Mouse (Mus musculus) neural tube, embryonic 14.5 days (tissue): ENCODE measurements around the gene Cpb1. TPM values are rescaled to one million over a fixed set of nuclear protein-coding genes. Genes with fewer than 3 reads are reported as not detected.

ENCODE experiments used
- ATAC-seq: fragments of 200-750 bp; cut with Nextera tagmentation; 2 replicates; pipeline ENCODE4 v1.8.0; 2017; ENCODE audit warnings: low read depth, mild to moderate bottlenecking, moderate TSS enrichment, moderate library complexity
- H3K27ac ChIP-seq: fragments of 300-500 bp; sonication (generic); 2 replicates; pipeline ENCODE4 v1.5.1; 2014; ENCODE audit warnings: low read depth, mild to moderate bottlenecking, control low read depth, low read length, moderate library complexity, mixed read lengths
- H3K27me3 ChIP-seq: fragments of 300-500 bp; sonication (generic); 2 replicates; pipeline ENCODE4 v1.6.1; 2014; ENCODE audit warnings: low read length; ENCODE audit not compliant: control insufficient read depth, insufficient read depth
- H3K36me3 ChIP-seq: fragments of 300-500 bp; sonication (generic); 2 replicates; pipeline ENCODE4 v1.6.1; 2014; ENCODE audit warnings: low read length, mixed read lengths; ENCODE audit not compliant: control insufficient read depth, insufficient read depth
- H3K4me1 ChIP-seq: fragments of 300-500 bp; sonication (generic); 2 replicates; pipeline ENCODE4 v1.6.1; 2014; ENCODE audit warnings: low read length; ENCODE audit not compliant: control insufficient read depth, insufficient read depth
- H3K4me2 ChIP-seq: fragments of 300-500 bp; sonication (generic); 2 replicates; pipeline ENCODE4 v1.6.1; 2014; ENCODE audit warnings: mild to moderate bottlenecking, low read depth, low read length, control low read depth
- H3K4me3 ChIP-seq: fragments of 300-500 bp; sonication (generic); 2 replicates; pipeline ENCODE4 v1.5.1; 2014; ENCODE audit warnings: low read depth, low read length, control low read depth, mixed read lengths
- H3K9ac ChIP-seq: fragments of 300-500 bp; sonication (generic); replicated peaks from 2 replicates; pipeline ENCODE4 v1.6.1; 2014; ENCODE audit warnings: low read depth, mild to moderate bottlenecking, control low read depth, low read length, mixed read lengths
- H3K9me3 ChIP-seq: fragments of 300-500 bp; sonication (generic); 2 replicates; pipeline ENCODE4 v1.6.1; 2016; ENCODE audit warnings: low read length; ENCODE audit not compliant: control insufficient read depth
- WGBS: fragments of 180-500 bp; shearing (Covaris S2); extraction: QIAGEN DNeasy Blood & Tissue Kit; methylation state at CpG from one replicate; pipeline ENCODE4 v1.1.7; 2014; 5-methylcytosine and 5-hydroxymethylcytosine counted together
- polyA plus RNA-seq: library from polyadenylated mRNA; unstranded; fragments of >200 nt; fragmentation: Nextera tagmentation; extraction: Ambion mirVana; gene quantifications from 2 replicates; pipeline ENCODE4 v1.2.1, GENCODE M21; 2014

Cpb1 gene
- polyA plus RNA-seq, 1 experiment from 2014 or later: 0.43 TPM

DNA sequence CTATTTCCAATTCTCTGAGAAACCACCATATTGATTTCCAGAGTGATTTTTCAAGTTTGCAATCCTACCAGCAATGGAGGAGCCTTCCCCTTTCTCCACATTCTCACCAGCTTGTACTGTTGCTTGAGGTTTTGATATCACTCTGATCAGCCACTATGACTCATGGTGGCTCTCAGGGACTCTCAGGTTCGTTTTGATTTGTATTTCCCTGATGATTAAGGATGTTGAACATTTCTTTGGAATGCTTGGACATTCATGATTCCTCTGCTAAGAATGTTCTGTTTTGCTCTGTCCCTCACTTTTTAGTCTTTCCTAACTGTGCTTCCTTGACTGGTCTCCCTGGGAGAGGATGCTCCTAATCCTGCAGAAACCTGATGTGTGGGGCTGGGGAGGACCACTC, 6.3 kb upstream of the Cpb1 start:
- 56% methylated on average over 1 of the region's 1 CpGs for WGBS
- H3K27me3 ChIP-seq: no peaks in the 10 kb centered on the region
- no peaks in the 10 kb centered on the region for H3K9me3 ChIP-seq
- H3K4me1 ChIP-seq: no peaks in the 10 kb centered on the region
- no peak overlapping the region for H3K4me2 ChIP-seq
- H3K9ac ChIP-seq: no peak overlapping the region
- no peak for ATAC-seq
- no peak overlapping the region for H3K27ac ChIP-seq
- H3K36me3 ChIP-seq: no peaks in the 10 kb centered on the region
- no peak overlapping the region for H3K4me3 ChIP-seq

- no peak overlapping the region for H3K4me2 ChIP-seq
- 54% methylated on average over 9 of the region's 9 CpGs for WGBS
- no peaks in the 10 kb centered on the region for H3K36me3 ChIP-seq
- no peaks in the 10 kb centered on the region for H3K27me3 ChIP-seq
- no peaks in the 10 kb centered on the region for H3K9me3 ChIP-seq
- H3K9ac ChIP-seq: no peak overlapping the region
- H3K27ac ChIP-seq: no peak overlapping the region
- no peaks in the 10 kb centered on the region for H3K4me1 ChIP-seq
- no peak overlapping the region for H3K4me3 ChIP-seq
- no peak for ATAC-seq
Measured at GRCm38 (mm10) chr3:20254566-20255479, 20.7 kb downstream of the Cpb1 start.

GRCm38 (mm10) chr3:20243913-20244312, 31.6 kb downstream of the Cpb1 start:
- ATAC-seq: no peak
- WGBS: 91% methylated on average over 1 of the region's 1 CpGs
- Histone ChIP-seq H3K4me1 (no peaks in the 10 kb centered on the region), H3K27ac (no peak overlapping the region), H3K4me2 (no peak overlapping the region), H3K4me3 (no peak overlapping the region), H3K9ac (no peak overlapping the region), H3K36me3 (no peaks in the 10 kb centered on the region), H3K27me3 (no peaks in the 10 kb centered on the region), H3K9me3 (no peaks in the 10 kb centered on the region)

DNA sequence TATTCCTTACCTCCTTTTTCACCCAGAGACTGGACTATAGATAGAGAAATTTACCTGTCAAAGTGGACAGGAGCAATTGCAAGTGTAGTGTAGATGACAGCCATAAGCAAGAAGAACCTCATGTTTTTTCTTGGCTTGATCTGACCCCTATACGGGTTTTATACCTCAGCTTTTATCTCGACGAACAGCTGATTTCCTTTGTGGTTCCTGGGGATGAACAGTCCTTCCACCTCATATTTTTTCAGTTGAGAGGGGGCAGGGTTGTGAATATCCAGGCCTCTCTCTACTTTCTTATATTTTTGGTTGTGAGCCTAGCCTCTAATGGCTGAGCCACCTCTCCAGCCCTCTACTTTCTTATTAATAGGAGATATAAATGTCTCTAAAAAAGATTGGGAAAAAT, 33.5 kb downstream of the Cpb1 start, which contains the start of gene Cpa3:
Gene Cpa3 (minus strand): TSS at position 132 of the 400 bp plus-strand sequence.
- Histone ChIP-seq H3K4me1 (no peaks in the 10 kb centered on the region), H3K27me3 (no peaks in the 10 kb centered on the region), H3K36me3 (no peaks in the 10 kb centered on the region), H3K9ac (no peak within 1 kb of the TSS), H3K9me3 (no peaks in the 10 kb centered on the region), H3K4me3 (no peak within 1 kb of the TSS), H3K27ac (no peak within 1 kb of the TSS), H3K4me2 (no peak within 1 kb of the TSS)
- WGBS: 92% methylated on average over 3 of the region's 3 CpGs
- no peak for ATAC-seq

GRCm38 (mm10) chr3:20239741-20240140, 35.8 kb downstream of the Cpb1 start:
- ATAC-seq: no peak
- H3K4me3 ChIP-seq: no peak overlapping the region
- WGBS: 88% methylated on average over 3 of the region's 3 CpGs

DNA sequence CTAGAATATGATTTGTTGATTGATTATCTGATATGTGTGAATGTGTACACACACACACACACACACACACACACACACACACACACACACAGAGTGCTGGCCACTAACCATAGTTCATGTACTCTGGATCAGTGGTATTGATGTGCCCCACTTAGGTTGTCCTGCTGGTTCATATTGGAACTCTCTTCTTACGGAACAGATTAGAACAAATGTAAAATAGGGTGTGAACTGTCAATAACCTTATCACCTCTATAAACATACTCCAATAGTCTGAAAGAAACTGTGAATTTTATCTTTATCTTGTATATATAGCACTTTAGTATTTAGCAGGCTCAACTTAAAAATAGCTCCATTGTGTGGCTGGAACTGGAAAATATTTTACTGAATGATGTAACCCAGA, 38.6 kb downstream of the Cpb1 start:
- ATAC-seq: no peak
- no peak overlapping the region for H3K4me3 ChIP-seq
- no peak overlapping the region for H3K4me2 ChIP-seq
- 91% methylated on average over 1 of the region's 1 CpGs for WGBS
- H3K9ac ChIP-seq: no peak overlapping the region
- H3K27ac ChIP-seq: no peak overlapping the region
- H3K9me3 ChIP-seq: no peaks in the 10 kb centered on the region
- H3K36me3 ChIP-seq: no peaks in the 10 kb centered on the region
- H3K27me3 ChIP-seq: no peaks in the 10 kb centered on the region
- H3K4me1 ChIP-seq: no peaks in the 10 kb centered on the region

More at GRCm38 (mm10) chr3:20239741-20240140, 35.8 kb downstream of the Cpb1 start:
- Histone ChIP-seq H3K36me3 (no peaks in the 10 kb centered on the region), H3K4me1 (no peaks in the 10 kb centered on the region), H3K27me3 (no peaks in the 10 kb centered on the region), H3K4me2 (no peak overlapping the region), H3K9ac (no peak overlapping the region), H3K9me3 (no peaks in the 10 kb centered on the region), H3K27ac (no peak overlapping the region)

DNA sequence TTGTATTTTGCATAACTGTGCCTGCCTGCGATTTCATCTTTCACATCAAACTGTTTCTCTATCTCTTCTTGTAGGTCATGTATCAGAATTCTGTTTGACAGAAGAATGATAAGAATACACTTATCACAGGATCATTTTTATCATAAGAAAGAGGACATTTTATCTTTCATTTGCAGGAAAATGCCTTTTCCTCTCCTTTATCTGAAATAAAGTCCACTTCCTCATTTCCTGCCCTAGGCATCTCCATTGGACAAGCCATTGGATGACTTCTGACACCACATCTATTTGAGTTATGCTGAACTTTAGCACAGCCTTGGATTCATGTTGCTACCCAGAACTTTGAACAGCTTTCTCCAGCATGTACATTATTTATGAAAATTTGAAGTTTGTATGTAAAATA, 46.5 kb downstream of the Cpb1 start:
- H3K9ac ChIP-seq: no peak overlapping the region
- no peak for ATAC-seq
- no peaks in the 10 kb centered on the region for H3K27me3 ChIP-seq
- H3K27ac ChIP-seq: no peak overlapping the region
- no peak overlapping the region for H3K4me2 ChIP-seq
- no peak overlapping the region for H3K4me3 ChIP-seq
- H3K36me3 ChIP-seq: no peaks in the 10 kb centered on the region
- H3K9me3 ChIP-seq: no peaks in the 10 kb centered on the region
- 91% methylated on average over 1 of the region's 1 CpGs for WGBS
- no peaks in the 10 kb centered on the region for H3K4me1 ChIP-seq

DNA sequence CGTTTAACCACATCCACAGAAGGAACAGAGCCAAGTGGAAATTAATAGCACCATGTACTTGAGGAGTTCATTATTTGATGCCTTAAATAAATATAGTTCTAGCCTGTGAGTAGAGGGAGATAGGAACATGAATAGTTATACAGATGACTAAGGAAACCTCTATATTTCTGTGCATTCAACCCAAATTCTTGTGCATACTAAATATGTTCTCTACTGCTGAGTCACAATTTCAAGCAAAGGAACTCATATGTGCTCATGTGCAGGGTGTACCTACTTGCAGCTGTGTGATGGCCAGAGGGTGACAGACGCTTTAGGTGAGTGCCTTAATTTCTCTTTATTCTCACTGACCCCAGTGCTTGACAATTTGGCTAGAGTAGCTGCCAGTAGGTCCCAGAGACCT, 50.1 kb downstream of the Cpb1 start:
- Histone ChIP-seq H3K36me3 (no peaks in the 10 kb centered on the region), H3K4me3 (no peak overlapping the region), H3K4me2 (no peak overlapping the region), H3K9me3 (no peaks in the 10 kb centered on the region), H3K27me3 (no peaks in the 10 kb centered on the region), H3K9ac (no peak overlapping the region), H3K4me1 (no peaks in the 10 kb centered on the region), H3K27ac (no peak overlapping the region)
- no peak for ATAC-seq
- 80% methylated on average over 2 of the region's 2 CpGs for WGBS

- WGBS: 94% methylated on average over 9 of the region's 9 CpGs
Measured at GRCm38 (mm10) chr3:20222926-20223698, 52.4 kb downstream of the Cpb1 start.

More at GRCm38 (mm10) chr3:20222926-20223698, 52.4 kb downstream of the Cpb1 start:
- no peaks in the 10 kb centered on the region for H3K9me3 ChIP-seq
- no peaks in the 10 kb centered on the region for H3K36me3 ChIP-seq
- H3K4me3 ChIP-seq: no peak overlapping the region
- H3K4me1 ChIP-seq: no peaks in the 10 kb centered on the region
- no peak for ATAC-seq
- no peak overlapping the region for H3K27ac ChIP-seq
- no peak overlapping the region for H3K9ac ChIP-seq
- no peak overlapping the region for H3K4me2 ChIP-seq
- H3K27me3 ChIP-seq: no peaks in the 10 kb centered on the region
